Mouse (Mus musculus): ENCODE results near the gene Rprd2.

DNA sequence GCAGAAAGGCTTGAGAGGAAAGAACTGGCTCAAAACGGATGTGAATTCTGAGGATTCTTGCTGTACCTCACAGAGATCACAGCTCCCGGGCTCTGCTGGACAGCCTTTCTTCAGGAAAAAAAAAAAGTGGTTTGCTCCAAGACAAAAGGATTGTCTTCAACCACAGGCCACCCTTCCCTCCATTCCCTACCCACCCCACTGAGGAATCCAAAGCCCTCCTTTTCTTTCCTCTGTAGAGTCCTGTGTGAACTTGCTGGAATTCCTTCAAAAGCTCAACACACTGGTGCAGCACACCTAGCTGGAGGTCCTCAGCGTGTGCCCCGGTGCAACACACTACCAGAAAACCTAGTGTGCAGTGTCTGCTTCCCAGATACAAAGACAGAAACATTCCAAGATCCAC lies 56.9 kb downstream of the Rprd2 start:
- TF ChIP-seq CTCF (IDR thresholded peaks at IDR 0.05; ENCODE audit: borderline replicate concordance, insufficient read depth, low read length) (no peak), POLR2A (IDR thresholded peaks at IDR 0.05; ENCODE audit: low read depth, low read length) (no peak)
